Mouse (Mus musculus) common myeloid progenitor, adult 5-6 weeks (primary cell): Measurements from ENCODE around the gene Draxin. TPM values are rescaled to one million over a fixed set of nuclear protein-coding genes. Genes with fewer than 3 reads are reported as not detected.

ENCODE experiments used
- ATAC-seq: replicated peaks from 2 replicates; pipeline ENCODE4 v1.8.0; 2016; ENCODE audit warnings: low read depth, mild to moderate bottlenecking, moderate TSS enrichment, inconsistent platforms; ENCODE audit not compliant: poor library complexity, severe bottlenecking
- total RNA-seq: library from RNA; stranded (forward); fragments of 200-1000, 187-1606 nt; gene quantifications from 2 replicates; pipeline ENCODE4 v1.2.3, GENCODE M21; 2017

Draxin gene
- total RNA-seq: 0.09 TPM in 1 of 2 replicates, not detected in the other

DNA sequence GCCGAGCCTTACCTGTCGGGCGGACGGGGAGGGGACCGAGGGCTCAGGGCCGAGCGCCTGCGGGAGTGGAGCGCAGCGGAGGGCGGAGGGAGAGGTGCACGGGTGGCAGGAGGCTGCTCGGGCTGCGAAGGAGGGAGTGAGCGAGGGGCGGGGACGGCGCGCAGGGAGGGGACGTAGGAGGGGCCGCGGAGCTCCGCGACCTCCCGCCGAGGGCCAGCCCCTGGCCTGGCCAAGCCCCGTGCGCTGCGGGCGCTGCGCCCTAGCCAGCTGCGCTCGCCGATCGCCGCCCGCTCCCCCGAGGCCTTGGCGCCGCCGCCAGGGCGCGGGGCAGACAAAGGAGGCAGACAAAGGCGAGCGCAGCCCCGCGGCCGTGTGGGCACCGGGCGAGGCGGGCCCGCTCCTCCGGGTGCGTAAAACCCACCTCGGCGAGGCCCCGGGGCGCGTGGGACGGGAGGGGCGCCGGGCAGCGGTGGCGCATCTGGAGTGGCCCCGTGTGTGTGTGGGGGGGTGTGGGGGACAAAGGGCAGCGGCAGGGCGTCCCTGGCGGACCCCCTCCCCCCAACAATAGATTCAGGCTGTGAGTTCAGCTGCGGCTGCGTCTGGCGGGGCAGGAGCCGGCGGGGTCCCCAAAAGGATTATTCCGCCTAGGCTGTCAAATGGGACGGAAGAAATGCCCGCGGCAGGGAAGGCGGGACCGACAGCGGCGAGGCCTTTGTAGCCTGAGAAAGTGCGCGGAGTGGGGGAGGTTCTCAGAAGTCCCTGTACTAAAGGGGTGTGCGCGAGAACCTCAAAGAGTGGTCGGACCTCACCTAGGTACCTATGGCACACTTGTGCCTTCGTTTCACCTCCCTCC is at the start of gene Draxin:
TSS of gene Draxin (minus strand) at position 138 of the 853 bp plus-strand sequence.
- ATAC-seq: peak; percentile 69

DNA sequence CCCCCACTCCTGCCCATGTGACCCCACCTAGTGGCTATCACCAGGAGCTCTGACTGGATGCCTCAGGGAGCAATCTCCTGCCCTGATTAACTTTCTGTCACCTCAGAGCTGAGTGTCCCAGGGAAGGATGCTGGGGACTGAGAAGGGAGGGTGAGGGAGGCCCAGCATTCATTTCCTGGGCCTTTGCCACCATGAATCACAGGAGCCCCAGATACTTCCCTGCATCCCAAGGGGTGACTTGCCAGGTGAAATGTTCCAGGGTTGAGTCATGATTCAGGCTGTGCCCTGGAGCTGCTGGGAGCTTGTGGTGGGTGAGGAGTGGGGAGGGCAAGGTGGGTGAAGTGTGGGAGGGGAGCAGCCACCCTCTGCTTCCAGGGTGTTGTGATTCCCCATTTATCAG is 47.2 kb upstream of the Draxin start:
- no peak for ATAC-seq

GRCm38 (mm10) chr4:148176603-148177002 is 46.1 kb upstream of the Draxin start:
- ATAC-seq: peak; percentile 57; the same call in 1 of the 2 replicates

DNA sequence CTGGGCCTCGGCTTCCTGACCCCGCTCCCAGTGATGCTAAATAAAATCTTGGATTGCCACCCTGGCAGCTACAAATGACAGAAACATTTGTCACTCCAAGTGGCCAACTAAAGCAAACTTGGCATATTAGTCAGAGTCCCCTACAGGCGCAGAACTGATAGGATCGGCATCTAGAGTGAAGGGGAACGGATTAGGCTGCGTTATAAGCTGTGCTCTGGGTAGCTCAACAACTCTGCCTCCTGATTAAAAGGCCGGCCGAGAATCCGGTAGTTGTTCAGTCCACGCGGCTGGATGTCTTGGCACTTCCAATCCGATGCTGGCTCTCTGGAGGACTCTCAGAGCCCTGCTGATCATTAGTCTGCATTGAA is 44.0 kb upstream of the Draxin start:
- no peak for ATAC-seq

DNA sequence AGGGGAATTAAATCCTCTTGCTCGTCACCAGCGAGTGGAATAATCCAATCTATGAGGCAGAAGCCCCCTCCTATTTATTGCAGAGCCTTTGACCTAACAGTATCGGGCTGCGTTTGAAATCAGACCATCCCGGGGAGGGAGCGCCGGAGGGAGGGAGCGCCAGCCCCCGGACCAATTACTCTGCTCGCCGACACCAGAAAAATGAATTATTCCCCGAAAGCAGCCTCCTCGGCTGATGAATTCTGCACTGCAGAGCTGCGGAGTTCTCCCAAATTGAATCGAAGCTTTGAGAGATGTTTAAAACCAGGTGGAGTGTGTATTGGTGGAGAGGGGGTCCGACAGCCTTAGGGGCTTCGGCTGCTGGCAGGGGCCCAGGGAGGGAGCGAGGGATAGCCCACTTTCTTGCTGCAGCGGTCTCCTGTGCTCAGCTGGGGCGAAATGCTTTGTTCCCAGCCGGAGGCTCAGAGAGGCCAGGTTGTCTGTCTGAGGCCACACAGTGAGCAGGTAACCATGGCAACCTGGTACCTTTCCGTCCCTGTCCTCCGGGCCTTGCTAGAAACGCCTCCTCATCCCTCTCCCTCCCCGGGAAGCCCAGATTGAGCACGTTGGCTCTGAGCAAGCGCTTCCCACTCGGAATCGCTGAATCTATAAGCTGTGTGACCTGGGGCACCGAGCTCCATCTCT is 43.5 kb upstream of the Draxin start:
- no peak for ATAC-seq

DNA sequence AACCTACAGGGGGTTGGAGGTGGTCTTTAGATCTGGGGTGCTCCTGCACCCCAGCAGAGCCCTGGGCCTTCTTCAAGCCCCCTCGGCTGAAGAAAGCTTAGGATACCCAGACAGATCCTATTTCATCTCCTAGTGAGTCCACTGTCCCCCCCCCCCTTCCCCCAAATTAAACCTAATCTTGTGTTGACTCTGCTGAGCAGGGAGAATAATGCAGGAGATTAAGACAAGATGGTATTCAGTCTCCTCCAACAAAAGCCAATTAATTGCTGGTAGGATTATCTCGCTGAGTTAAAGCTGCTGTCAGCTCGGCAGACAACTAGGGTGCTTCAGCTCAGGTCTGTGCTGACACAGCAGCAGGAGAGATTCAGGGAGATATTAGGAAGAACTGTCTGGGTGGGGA is 40.8 kb upstream of the Draxin start:
- no peak for ATAC-seq

- ATAC-seq: 0 out of 2 replicates have a peak, but pooled peaks have one; percentile 19
Measured at GRCm38 (mm10) chr4:148170842-148171241, 40.3 kb upstream of the Draxin start.

GRCm38 (mm10) chr4:148169586-148169985 is 39.1 kb upstream of the Draxin start:
- peak; percentile 48 for ATAC-seq

- peak; percentile 40 for ATAC-seq
Measured at GRCm38 (mm10) chr4:148168287-148168686, 37.8 kb upstream of the Draxin start.

GRCm38 (mm10) chr4:148166986-148167385 is 36.5 kb upstream of the Draxin start:
- ATAC-seq: no peak

DNA sequence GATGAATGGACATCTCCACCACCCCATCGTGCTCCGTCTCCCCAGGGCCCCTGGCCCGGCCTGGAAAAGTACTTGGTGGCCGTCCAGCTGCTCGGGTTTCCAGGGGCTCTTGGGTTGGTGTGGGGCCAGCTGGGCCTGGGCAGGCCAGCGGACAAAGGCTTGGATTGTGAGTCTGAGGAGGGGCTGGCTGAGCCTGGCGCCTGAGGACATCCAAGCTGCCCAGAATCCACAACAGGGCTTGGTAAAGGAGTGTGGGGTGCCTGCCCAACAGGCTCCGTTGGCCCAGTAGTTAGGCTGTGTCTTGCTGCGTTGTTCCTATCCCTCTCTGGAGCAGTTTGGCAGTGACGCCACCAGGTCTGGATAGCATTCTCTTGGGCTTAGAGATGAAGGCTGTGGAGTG is 35.9 kb upstream of the Draxin start:
- ATAC-seq: no peak

DNA sequence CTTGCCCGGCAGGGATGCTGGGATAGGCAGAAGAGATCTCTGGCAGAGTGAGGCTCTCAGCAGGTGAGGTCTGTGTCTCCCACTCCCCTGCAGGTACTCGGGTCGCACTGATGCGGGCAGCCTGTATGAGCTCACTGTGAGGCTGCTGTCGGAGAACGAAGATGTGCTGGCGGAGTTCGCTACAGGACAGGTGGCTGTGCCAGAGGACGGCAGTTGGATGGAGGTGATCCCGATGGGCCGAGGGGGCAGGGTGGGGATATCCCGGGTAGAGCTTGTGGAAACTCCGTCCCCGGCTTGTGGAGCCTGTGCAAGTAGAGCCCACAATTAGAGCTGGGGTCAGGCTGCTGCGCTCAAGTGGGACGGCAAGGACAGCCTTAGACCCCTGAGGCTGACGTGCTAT is 35.1 kb upstream of the Draxin start:
- ATAC-seq: no peak

GRCm38 (mm10) chr4:148164461-148164860 is 34.0 kb upstream of the Draxin start:
- ATAC-seq: no peak

DNA sequence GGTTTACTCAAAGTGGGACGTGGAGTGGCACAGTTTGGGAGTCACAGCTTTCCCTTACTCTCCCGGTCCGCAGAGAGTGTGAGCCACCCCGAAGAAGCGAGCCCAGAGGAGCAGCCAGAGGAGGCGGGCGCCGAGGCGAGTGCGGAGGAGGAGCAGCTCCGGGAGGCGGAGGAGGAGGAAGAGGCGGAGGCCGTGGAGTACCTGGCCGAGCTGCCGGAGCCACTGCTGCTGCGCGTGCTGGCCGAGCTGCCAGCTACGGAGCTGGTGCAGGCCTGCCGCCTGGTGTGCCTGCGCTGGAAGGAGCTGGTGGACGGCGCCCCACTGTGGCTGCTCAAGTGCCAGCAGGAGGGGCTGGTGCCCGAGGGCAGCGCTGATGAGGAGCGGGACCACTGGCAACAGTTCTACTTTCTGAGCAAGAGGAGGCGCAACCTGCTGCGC is 33.5 kb upstream of the Draxin start:
- ATAC-seq: peak; percentile 61

- no peak for ATAC-seq
Measured at GRCm38 (mm10) chr4:148160436-148161390, 30.2 kb upstream of the Draxin start, which contains the start of the genes Fbxo44 and Fbxo2. Gene Fbxo44 (minus strand): TSS chr4:148160482. Gene Fbxo2 (plus strand): TSS chr4:148160621.

DNA sequence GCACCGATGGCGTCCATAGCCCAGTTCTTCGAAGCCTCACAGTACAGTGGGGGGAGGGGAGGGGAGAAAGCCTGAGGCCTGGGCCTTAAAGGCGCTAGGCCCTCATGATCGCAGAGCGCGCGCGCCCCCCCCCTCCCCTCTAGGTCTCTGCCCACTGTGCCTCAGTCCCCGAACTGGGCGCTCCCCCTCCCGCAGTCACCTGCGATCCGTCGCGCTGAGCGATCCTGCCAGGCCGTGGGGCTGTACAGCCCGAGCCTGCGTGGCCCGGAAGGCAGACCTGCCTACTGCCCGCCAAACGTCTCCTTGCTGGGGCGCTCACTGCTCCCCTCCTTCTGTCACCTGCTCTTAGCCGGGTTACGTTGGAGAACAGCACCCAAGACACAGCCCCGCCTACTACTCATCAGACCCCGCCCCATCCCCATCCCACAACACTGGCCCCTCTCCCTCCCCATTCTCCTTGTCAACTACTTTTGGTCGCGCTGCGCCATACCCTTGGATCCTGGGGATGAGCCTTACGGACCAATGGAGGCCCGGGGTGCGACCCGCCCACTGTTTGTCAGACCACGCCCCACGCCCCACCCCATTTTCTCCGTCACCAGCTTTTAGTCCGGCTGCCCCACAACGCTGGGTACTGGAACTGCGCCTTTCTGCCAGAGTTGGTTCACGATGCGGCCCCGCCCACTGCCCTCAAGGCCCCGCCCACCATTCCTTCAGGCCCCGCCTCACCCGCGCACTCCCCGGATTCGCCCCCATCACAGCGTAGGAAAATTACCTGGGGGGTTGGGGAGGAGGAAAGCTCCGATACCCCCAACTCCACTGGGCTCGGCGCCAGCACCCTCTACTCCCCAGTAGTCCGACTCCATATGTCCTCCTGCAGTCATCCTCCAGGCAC is 29.3 kb upstream of the Draxin start:
- peak; percentile 76 for ATAC-seq

DNA sequence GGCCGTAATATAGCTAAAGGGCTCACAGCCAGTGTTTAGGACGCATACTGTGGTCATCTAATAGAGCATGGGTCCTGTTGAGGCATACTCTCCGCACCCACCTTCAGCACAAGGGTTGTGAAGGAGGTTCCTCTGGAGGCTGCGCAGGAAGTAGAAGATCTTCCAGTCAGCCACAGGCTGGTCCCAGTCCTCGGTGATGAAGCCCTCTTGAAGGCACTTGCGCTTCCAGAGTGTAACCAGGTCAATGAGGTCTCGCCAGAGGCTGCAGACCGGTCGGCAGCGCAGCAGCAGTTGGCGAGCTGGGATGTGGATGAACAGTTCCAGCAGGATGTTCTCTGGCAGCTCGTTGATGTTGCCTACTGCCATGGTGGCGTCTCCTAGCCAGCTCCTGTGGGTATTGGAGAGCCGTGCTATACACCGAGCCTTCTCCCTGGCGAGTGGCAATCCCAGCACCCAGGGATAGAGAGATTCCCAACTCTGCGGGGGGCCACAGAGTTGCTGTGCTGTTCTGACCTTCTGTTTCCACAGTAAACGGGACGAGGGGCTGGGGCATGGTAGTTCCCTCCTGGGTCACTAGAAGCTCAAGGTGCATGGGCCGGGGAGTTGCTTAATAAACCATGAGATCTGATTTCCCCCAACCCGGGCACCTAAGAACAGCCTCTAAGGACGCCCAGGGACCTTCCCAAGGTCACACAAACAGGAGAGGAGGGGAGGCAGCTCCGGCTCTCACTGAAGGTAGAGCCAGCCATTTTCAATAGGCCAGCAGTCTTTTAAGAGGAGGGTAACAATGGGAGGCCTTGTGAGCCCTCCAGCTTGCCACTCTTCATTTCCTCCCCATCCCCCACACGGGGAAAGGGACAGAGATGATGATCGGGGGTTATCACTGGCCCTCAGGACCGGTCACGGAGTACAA is 28.2 kb upstream of the Draxin start:
- ATAC-seq: no peak

GRCm38 (mm10) chr4:148154982-148155381 is 24.5 kb upstream of the Draxin start:
- ATAC-seq: no peak
